Mouse (Mus musculus): ENCODE results near the gene Spdye4b.

DNA sequence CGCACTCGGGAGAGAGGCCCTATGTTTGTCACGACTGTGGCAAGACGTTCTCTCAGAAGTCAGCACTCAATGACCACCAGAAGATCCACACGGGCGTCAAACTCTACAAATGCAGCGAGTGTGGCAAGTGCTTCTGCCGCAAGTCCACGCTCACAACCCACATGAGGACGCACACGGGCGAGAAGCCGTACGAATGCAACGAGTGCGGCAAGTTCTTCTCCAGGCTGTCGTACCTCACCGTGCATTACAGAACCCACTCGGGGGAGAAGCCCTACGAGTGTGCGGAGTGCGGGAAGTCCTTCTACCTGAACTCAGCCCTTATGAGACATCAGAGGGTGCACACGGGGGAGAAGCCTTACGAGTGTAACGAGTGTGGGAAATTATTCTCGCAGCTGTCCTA lies 64.1 kb downstream of the Spdye4b start:
- TF ChIP-seq HCFC1 (IDR thresholded peaks at IDR 0.05; ENCODE audit: borderline replicate concordance, insufficient read depth, low read length), result no peak
- TF ChIP-seq ZC3H11A (IDR thresholded peaks at IDR 0.05; ENCODE audit: borderline replicate concordance, low read depth, low read length), result no peak
- no peak for TF ChIP-seq ZNF384 (IDR thresholded peaks at IDR 0.05; ENCODE audit: low read depth, low read length)
- no peak for TF ChIP-seq CHD2 (IDR thresholded peaks at IDR 0.05; ENCODE audit: low read depth, low read length)

All from ES-E14 (cell line).